Mouse (Mus musculus): ENCODE data around the gene Tstd2.

The Tstd2 gene

DNA sequence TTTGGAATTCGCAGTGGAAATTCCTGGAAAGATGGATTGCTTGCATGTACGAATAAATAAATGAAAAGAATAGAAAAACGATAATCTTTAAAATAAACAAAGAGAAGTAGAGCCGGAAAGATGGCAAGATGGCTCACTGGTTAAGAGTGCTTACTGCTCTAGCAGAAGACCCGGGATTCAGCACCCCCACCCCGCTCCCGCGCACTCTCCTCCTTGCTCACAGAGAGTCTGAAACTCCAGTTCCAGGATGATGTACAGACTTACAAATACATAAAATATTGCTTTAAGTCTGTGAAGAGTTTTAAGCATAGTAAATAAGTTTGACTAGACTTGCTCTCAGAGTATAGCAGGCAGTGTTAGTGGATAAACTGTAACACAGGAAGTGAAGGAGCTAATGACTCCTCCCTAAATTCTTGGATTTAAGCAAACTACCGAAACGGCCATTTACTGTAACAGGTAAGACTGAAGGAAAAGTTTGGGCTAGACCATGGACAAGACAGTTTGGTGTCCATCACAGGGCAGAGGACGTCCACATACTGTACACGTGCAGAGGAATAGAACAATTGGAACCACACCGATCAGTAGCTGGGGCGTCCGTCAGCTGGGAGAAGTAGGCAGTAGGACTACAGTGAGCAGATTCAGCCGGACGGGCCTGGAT lies 736 bp downstream of the Tstd2 start:
- Histone ChIP-seq H3K27me3 (ENCODE audit: control insufficient read depth, insufficient read depth, low read length, poor library complexity, severe bottlenecking) (no peaks in the 10 kb centered on the region), H3K36me3 (ENCODE audit: control insufficient read depth, insufficient read depth, low read length, poor library complexity, severe bottlenecking) (peaks cover 2% of the 10 kb centered on the region; the same call in 1 of the 2 replicates)
- DNase-seq (ENCODE audit: low read depth, low spot score): no peak

DNA sequence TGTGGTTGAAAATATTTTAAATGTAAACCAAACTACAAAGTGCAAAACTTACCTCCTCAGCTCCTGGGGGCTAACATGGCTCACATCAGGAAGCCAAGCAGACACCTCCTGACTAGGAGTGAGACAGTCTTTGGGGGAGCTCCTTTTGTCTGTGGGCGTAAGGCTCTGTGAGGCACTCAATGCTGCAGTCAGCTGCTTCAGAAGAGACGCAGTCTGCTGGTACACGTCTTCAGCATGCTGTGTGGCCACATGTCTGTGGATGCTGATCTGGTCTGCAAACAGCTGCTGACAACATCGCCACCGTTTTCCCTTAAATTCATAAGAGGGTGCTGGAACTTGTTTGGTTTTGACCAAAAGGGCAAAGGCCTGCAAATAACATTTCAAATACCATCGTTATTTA lies 6.7 kb downstream of the Tstd2 start:
- DNase-seq (ENCODE audit: low read depth, low spot score): no peak
- peaks cover 2% of the 10 kb centered on the region; the same call in 1 of the 2 replicates for H3K36me3 ChIP-seq (ENCODE audit: control insufficient read depth, insufficient read depth, low read length, poor library complexity, severe bottlenecking)

DNA sequence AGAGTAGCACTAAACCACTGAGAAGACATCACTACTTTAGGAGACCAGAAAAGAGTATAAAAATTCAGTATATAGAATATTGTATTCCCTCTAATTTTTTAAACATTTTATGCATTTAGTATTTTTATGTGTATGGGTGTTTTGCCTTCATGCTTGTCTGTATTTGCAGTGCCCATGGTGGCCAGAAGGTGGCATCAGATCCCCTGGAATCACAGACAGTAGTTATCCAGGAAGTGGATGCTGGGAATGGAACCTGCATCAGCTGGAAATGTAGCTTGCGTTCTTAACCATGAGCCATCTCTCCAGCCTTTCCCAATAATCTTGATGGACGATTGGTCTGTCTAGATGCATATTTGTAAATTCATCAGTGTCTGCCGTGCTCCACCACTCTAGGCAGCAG lies 8.3 kb downstream of the Tstd2 start:
- DNase-seq (ENCODE audit: low read depth, low spot score): peak; percentile 68
- peaks cover 2% of the 10 kb centered on the region; the same call in 1 of the 2 replicates for H3K36me3 ChIP-seq (ENCODE audit: control insufficient read depth, insufficient read depth, low read length, poor library complexity, severe bottlenecking)
- no peaks in the 10 kb centered on the region for H3K27me3 ChIP-seq (ENCODE audit: control insufficient read depth, insufficient read depth, low read length, poor library complexity, severe bottlenecking)

More for the DNA sequence above, 6.7 kb downstream of the Tstd2 start:
- H3K27me3 ChIP-seq (ENCODE audit: control insufficient read depth, insufficient read depth, low read length, poor library complexity, severe bottlenecking): no peaks in the 10 kb centered on the region

DNA sequence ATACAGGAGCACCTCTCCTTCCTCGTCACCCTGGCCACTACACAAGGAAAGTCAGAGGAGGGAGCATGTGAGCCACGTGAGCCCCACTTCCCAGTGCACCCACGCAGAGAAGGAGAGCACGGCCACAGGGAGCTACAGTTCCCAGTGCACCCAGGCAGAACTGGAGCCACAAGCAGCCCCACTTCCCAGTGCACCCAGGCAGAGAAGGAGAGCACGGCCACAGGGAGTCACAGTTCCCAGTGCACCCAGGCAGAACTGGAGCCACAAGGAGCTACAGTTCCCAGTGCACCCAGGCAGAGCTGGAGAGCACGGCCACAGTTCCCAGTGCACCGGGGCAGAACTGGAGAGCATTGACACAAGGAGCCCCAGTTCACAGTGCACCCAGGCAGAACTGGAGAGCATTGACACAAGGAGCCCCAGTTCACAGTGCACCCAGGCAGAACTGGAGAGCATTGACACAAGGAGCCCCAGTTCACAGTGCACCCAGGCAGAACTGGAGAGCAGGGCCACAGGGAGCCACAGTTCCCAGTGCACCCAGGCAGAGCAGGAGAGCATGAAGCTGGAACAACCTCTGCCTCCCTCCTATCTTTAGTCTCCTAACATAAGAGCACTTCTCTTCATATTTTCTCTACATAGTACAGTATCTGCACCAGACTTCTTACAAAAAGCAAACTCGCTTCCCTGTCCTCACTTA lies 9.0 kb downstream of the Tstd2 start:
- peaks cover 2% of the 10 kb centered on the region for H3K36me3 ChIP-seq (ENCODE audit: control insufficient read depth, insufficient read depth, low read length, poor library complexity, severe bottlenecking)
- no peaks in the 10 kb centered on the region for H3K27me3 ChIP-seq (ENCODE audit: control insufficient read depth, insufficient read depth, low read length, poor library complexity, severe bottlenecking)
- DNase-seq (ENCODE audit: low read depth, low spot score): no peak

DNA sequence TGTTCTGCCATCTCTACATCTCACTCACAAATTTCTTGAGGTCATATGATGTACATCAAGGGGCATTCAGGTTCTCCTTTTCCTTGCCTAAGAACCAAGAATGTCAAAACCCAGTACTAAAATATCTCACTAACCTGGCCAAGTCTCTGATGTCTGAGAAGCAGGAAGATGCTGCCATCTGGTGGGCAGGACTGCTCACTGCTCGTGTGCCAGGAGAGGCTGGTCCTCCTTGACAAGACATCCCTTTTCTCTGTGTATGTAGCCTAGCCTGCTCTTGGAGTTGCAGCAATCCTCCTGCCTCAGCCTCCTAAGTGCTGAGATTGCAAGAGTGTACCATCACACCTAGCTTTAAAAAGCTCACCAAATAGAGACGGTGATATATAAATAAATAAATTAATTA lies 12.0 kb downstream of the Tstd2 start:
- Histone ChIP-seq H3K36me3 (ENCODE audit: control insufficient read depth, insufficient read depth, low read length, poor library complexity, severe bottlenecking) (no peaks in the 10 kb centered on the region; the same call in none of the 2 replicates), H3K27me3 (ENCODE audit: control insufficient read depth, insufficient read depth, low read length, poor library complexity, severe bottlenecking) (no peaks in the 10 kb centered on the region)
- DNase-seq (ENCODE audit: low read depth, low spot score): peak; percentile 79

DNA sequence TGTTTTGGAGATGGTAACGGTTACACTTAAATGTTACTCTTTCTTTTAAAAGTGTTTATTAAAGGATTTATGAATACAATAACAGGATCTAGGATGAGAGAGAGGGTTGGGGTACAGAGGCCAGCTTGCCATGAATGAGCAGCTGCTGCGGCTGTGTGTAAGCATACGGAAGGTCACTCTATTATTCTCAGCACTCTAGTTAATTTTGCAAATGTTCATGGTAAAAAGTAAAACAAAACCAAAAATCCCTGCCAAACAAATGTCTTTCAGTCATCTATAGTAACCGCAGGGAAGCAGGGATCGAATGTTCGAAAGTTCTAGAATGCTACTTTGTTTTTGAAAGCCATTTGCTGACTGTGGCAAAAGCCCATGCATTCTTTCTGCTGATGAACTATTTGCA lies 15.1 kb downstream of the Tstd2 start:
- DNase-seq (ENCODE audit: low read depth, low spot score): no peak
- Histone ChIP-seq H3K27me3 (ENCODE audit: control insufficient read depth, insufficient read depth, low read length, poor library complexity, severe bottlenecking) (no peaks in the 10 kb centered on the region), H3K36me3 (ENCODE audit: control insufficient read depth, insufficient read depth, low read length, poor library complexity, severe bottlenecking) (peaks cover 5% of the 10 kb centered on the region)

DNA sequence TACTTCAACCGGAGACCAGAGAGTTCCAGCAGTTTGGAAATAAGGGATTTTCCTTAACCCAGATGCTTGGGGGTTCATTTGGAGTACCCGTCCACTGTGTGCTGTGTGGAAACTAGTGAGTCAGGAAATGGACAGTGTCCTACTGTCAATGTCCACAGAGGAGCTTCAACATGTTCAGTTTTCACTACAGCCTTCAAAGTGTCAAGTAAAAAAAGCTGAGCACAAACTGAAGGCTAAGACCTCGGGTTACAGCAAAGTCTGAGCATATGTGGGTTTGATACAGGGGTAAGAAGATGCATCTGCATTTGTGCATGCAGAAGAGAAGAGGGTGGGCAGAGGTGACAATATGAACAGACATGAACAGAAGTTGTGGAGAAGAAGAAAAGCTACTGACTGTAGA lies 17.7 kb downstream of the Tstd2 start:
- H3K36me3 ChIP-seq (ENCODE audit: control insufficient read depth, insufficient read depth, low read length, poor library complexity, severe bottlenecking): peaks cover 18% of the 10 kb centered on the region
- H3K27me3 ChIP-seq (ENCODE audit: control insufficient read depth, insufficient read depth, low read length, poor library complexity, severe bottlenecking): no peaks in the 10 kb centered on the region
- DNase-seq (ENCODE audit: low read depth, low spot score): no peak

DNA sequence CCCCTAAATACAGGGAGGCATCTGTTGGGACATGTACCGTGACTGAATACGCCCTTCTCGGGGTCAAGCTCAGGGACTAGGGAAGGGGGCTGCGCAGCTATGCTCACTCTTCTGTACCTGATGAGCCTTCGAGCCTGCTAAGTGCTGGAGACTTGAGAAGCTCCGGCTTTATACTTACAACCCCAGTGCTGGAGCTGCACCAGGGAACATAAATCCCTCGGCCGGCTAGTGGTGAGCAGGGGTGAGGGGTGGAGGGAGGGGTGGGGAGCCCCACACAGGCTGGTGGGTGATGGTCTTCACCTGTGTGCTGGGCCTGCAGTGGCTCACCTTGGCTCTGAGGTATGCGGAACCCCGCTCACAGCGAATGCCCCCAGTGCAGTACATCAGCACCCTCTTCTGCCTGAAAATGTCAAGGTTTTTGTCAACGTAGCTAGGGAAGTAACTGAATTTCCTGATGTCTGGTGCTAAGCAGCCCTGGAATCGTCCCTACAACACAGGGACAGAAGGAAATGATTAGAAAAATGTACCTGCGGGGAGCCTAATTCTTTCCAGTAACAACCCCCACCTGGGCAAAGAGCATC lies 18.9 kb downstream of the Tstd2 start:
- H3K36me3 ChIP-seq (ENCODE audit: control insufficient read depth, insufficient read depth, low read length, poor library complexity, severe bottlenecking): peaks cover 23% of the 10 kb centered on the region
- H3K27me3 ChIP-seq (ENCODE audit: control insufficient read depth, insufficient read depth, low read length, poor library complexity, severe bottlenecking): no peaks in the 10 kb centered on the region
- no peak for DNase-seq (ENCODE audit: low read depth, low spot score)

DNA sequence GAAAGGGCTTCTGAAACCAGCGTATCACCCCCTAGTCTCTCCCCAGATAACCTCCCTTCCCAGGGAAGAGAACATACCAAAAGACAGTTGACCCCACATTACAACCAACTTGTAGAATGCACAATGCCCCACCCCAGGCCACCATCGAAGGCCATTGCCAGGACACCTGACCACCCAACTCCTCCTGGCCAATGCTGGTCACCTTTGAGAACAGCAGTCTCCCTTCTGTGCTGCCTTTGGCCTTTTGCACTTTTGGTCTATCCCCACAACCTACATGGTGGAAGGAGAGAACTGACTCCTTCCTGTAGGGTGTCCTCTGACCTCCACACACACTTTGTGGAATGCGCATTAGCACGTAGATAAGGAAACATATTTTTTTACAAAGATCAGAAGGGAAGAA lies 21.0 kb downstream of the Tstd2 start:
- DNase-seq (ENCODE audit: low read depth, low spot score): no peak
- Histone ChIP-seq H3K27me3 (ENCODE audit: control insufficient read depth, insufficient read depth, low read length, poor library complexity, severe bottlenecking) (no peaks in the 10 kb centered on the region), H3K36me3 (ENCODE audit: control insufficient read depth, insufficient read depth, low read length, poor library complexity, severe bottlenecking) (peaks cover 23% of the 10 kb centered on the region)

DNA sequence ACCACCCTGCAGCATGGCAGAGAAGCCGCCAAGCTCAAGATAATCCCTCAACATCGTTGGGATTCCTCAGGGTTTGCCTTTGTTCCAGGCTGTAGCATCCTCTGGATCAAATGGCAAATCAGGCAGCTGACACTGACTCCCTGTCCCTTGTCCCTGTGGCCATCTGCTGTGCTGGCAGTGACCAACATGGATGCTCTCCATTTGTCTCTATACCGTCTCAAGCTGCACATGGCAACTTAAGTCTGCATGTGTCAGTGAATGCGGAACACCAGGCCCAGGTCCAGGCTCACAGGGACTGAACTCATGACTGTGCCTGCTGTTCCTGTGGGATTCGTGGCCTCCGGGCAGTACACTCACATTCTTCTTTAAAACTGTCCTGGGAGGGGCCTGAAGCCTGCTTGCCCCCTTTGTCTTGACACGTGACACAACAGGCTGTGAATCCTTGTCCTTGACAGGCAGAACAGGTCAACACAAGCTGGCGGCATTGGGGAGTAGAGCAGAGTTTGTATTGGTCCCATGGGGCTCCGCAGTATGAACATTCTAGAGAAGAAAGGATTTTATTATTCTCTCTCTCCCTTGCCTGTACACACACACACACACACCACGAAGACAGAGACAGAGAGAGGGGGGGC lies 21.8 kb downstream of the Tstd2 start:
- H3K36me3 ChIP-seq (ENCODE audit: control insufficient read depth, insufficient read depth, low read length, poor library complexity, severe bottlenecking): peaks cover 23% of the 10 kb centered on the region
- no peaks in the 10 kb centered on the region for H3K27me3 ChIP-seq (ENCODE audit: control insufficient read depth, insufficient read depth, low read length, poor library complexity, severe bottlenecking)
- no peak for DNase-seq (ENCODE audit: low read depth, low spot score)

DNA sequence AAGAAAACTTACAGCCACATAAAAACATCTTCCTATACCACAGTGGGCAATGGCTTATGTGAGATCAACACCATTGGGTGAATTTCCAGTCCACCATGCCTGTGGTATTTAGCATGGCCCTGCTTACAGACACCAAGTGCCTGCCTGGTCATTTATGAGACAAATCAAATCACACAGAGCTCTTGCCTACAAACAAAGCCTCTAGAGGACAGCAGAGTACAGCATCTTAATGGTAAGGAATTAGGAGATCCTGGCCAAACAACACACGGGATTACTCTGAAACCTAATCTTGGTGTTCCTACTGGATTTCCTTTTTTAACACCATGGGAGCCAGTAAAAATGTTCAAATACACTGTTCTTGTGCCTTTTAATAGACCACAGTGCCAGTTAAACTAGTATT lies 23.2 kb downstream of the Tstd2 start:
- H3K36me3 ChIP-seq (ENCODE audit: control insufficient read depth, insufficient read depth, low read length, poor library complexity, severe bottlenecking): peaks cover 23% of the 10 kb centered on the region
- no peaks in the 10 kb centered on the region for H3K27me3 ChIP-seq (ENCODE audit: control insufficient read depth, insufficient read depth, low read length, poor library complexity, severe bottlenecking)
- no peak for DNase-seq (ENCODE audit: low read depth, low spot score)

DNA sequence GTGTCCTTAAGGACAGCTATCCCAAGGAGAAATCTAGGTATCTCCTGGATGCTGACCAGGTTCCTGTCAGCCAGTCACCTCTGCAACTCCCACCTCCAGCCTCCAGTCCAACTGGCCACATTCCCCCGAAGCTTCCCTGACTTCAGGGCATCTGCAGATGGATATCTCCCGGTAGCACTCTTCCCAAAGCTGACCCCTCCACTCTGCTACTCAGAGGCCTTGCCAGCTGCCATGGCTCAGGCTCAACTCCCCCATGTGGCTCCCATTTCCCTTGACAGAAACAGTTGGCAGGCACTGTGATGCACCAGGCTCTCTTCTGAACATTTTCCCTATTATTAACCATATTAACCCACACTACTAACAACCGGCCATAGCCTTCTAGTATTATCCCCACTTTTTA lies 27.1 kb downstream of the Tstd2 start:
- peaks cover 10% of the 10 kb centered on the region; the same call in 1 of the 2 replicates for H3K36me3 ChIP-seq (ENCODE audit: control insufficient read depth, insufficient read depth, low read length, poor library complexity, severe bottlenecking)
- no peaks in the 10 kb centered on the region for H3K27me3 ChIP-seq (ENCODE audit: control insufficient read depth, insufficient read depth, low read length, poor library complexity, severe bottlenecking)
- no peak for DNase-seq (ENCODE audit: low read depth, low spot score)

DNA sequence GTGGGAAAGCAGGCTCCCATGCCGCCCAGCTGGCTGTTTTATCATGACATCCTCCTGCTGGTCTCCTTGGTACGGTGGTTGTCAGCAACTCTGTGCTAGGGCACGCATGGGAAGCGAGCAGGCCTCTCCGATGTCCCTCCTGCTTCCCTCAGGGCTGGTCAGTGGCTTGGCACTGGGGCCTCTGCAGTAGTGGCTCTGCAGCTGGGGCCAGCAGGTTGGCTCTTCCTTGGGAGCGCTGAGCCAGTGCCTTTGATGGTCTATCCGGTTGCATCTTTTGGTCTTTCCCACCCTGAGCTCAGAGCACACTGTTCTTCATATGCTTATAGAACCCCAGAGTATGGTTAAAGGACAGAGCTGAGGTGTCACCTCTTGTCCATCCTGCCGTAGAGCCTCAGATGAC lies 28.4 kb downstream of the Tstd2 start:
- Histone ChIP-seq H3K27me3 (ENCODE audit: control insufficient read depth, insufficient read depth, low read length, poor library complexity, severe bottlenecking) (no peaks in the 10 kb centered on the region), H3K36me3 (ENCODE audit: control insufficient read depth, insufficient read depth, low read length, poor library complexity, severe bottlenecking) (0 out of 2 replicates have a peak, but pooled peaks cover 3% of the 10 kb centered on the region)
- no peak for DNase-seq (ENCODE audit: low read depth, low spot score)

DNA sequence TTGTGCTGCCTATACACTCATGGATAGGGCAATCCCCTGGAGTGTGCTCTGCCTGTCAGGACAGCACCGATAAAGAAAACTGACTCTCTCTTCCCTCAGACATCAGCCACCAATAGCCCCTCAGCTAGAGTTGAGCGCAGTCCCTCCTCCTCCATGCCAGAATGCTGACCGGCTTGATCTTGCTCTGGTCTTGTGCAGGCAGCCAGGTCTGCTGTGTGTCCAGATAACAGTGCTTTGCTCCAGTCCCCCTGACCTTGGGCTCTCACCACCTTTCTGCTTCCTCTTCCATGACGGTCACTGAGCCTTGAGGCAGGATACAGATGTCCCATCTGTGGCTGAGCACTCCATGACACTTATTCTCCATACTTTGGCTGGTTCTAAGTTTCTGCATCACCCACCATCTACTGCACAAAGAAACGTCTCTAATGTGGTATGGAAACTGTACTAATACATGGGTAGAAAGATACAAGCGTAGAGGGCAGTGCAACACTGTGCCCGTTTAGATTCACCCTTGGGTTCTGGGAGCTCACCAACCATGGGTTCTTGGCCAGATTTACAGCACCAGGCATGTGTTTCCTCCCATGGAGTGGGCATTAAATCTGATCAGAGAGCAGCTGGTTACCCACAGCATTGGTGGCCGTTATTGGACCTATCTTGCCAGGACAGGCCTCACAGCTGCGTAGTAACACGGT lies 36.3 kb downstream of the Tstd2 start:
- Histone ChIP-seq H3K36me3 (ENCODE audit: control insufficient read depth, insufficient read depth, low read length, poor library complexity, severe bottlenecking) (no peaks in the 10 kb centered on the region), H3K27me3 (ENCODE audit: control insufficient read depth, insufficient read depth, low read length, poor library complexity, severe bottlenecking) (no peaks in the 10 kb centered on the region)
- DNase-seq (ENCODE audit: low read depth, low spot score): no peak
